Mouse (Mus musculus) midbrain, postnatal 0 days (tissue): ENCODE measurements around the gene Atp13a3. TPM values are rescaled to one million over a fixed set of nuclear protein-coding genes. Genes with fewer than 3 reads are reported as not detected.
"Not testable (repeated sequence)": the region's sequence is repeated elsewhere in the genome, so short reads cannot be mapped to it uniquely, and the experiment has no call there.

Experiments used
- ATAC-seq: fragments of 200-750 bp; cut with Nextera tagmentation; 2 replicates; pipeline ENCODE4 v1.8.0; 2017; ENCODE audit warnings: moderate number of reproducible peaks, mild to moderate bottlenecking, moderate TSS enrichment, moderate library complexity; ENCODE audit not compliant: low FRiP score
- DNase-seq: peaks from one replicate; pipeline ENCODE4 v3.0.0-alpha.2; 2015; ENCODE audit warnings: low spot score
- H3K27ac ChIP-seq: fragments of 300-500 bp; sonication (generic); 2 replicates; pipeline ENCODE4 v1.5.1; 2014; ENCODE audit warnings: low read depth, mild to moderate bottlenecking, low read length, mixed read lengths
- H3K27me3 ChIP-seq: fragments of 300-500 bp; sonication (generic); 2 replicates; pipeline ENCODE4 v1.6.1; 2014; ENCODE audit warnings: low read length, control low read depth, mixed read lengths; ENCODE audit not compliant: insufficient read depth
- H3K36me3 ChIP-seq: fragments of 300-500 bp; sonication (generic); 2 replicates; pipeline ENCODE4 v1.6.1; 2014; ENCODE audit warnings: low read length, control low read depth, mixed read lengths; ENCODE audit not compliant: insufficient read depth
- H3K4me1 ChIP-seq: fragments of 300-500 bp; sonication (generic); 2 replicates; pipeline ENCODE4 v1.6.1; 2014; ENCODE audit warnings: mild to moderate bottlenecking, control low read depth, antibody characterized with exemption, low read length, mixed read lengths; ENCODE audit not compliant: insufficient read depth
- H3K4me2 ChIP-seq: fragments of 300-500 bp; sonication (generic); 2 replicates; pipeline ENCODE4 v1.6.1; 2014; ENCODE audit warnings: low read depth, mild to moderate bottlenecking, low read length, mixed read lengths; ENCODE audit not compliant: poor library complexity, severe bottlenecking
- H3K4me3 ChIP-seq: fragments of 300-500 bp; sonication (generic); 2 replicates; pipeline ENCODE4 v1.5.1; 2014; ENCODE audit warnings: low read depth, mild to moderate bottlenecking, low read length, moderate library complexity
- H3K9ac ChIP-seq: fragments of 300-500 bp; sonication (generic); replicated peaks from 2 replicates; pipeline ENCODE4 v1.6.1; 2014; ENCODE audit warnings: mild to moderate bottlenecking, low read length, moderate library complexity, mixed read lengths; ENCODE audit not compliant: poor library complexity, severe bottlenecking
- H3K9me3 ChIP-seq: fragments of 300-500 bp; sonication (generic); 2 replicates; pipeline ENCODE4 v1.6.1; 2016; ENCODE audit warnings: low read length, control low read depth
- CTCF ChIP-seq: IDR thresholded peaks from 2 replicates; pipeline ENCODE4 v1.5.1; 2016; ENCODE audit warnings: antibody characterized with exemption, mild to moderate bottlenecking
- WGBS: fragments of 180-500 bp; shearing (Covaris S2); extraction: QIAGEN DNeasy Blood & Tissue Kit; methylation state at CpG from one replicate; pipeline ENCODE4 v1.1.7; 2014; 5-methylcytosine and 5-hydroxymethylcytosine counted together
- polyA plus RNA-seq: library from polyadenylated mRNA; unstranded; fragments of >200 nt; fragmentation: Nextera tagmentation; extraction: Ambion mirVana; gene quantifications from 2 replicates; pipeline ENCODE4 v1.2.1, GENCODE M21; 2015
- total RNA-seq: library from RNA; depleted of rRNA; stranded (reverse); fragments of >200 nt; gene quantifications from 2 replicates; pipeline ENCODE4 v1.2.3, GENCODE M21; 2014; rRNA removed

Atp13a3 gene
- total RNA-seq (34.1 and 40.4 TPM in 2 replicates), polyA plus RNA-seq (4.9 and 7.2 TPM in 2 replicates)

DNA sequence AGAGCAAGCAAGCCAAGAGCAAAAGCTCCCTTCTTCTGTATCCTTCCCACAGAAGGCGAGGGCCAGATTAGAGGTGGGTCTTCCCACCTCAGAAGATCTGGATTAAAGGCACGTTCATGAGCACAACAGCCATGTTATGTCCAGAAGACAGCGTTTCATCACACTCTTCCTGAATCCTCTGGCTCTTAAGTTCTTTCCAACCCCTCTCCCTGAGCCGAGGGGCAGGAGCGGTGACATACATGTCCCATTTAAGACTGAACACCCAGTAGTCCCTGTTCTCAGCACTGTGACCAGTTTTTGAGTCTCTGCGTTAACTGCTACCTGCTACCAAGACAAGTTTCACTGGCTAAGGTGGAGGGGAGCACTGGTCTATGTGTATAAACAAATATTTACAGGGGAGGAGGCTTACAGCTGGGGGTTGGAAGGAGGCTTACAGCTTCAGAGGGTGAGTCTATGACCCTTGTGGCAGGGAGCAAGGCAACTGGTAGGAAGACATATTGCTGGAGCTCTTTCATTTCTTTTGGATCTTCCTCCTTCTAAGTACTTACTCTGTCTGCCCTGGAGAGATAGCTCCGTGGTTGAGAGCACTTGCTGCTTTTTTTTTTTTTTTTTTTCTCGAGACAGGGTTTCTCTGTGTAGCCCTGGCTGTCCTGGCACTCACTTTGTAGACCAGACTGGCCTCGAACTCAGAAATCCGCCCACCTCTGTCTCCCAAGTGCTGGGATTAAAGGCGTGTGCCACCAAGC, at the start of gene Atp13a3:
Gene Atp13a3 (minus strand): TSS at position 51 of the 746 bp plus-strand sequence.
- no peak for TF ChIP-seq CTCF
- DNase-seq (no peak), ATAC-seq (no peak)
- no peaks in the 10 kb centered on the region for H3K9me3 ChIP-seq
- H3K4me2 ChIP-seq = no peak within 1 kb of the TSS
- H3K27ac ChIP-seq = no peak within 1 kb of the TSS
- WGBS = 71% methylated on average over 11 of the region's 11 CpGs
- no peaks in the 10 kb centered on the region for H3K27me3 ChIP-seq
- no peaks in the 10 kb centered on the region for H3K4me1 ChIP-seq
- no peaks in the 10 kb centered on the region for H3K36me3 ChIP-seq
- H3K9ac ChIP-seq = no peak within 1 kb of the TSS
- no peak within 1 kb of the TSS for H3K4me3 ChIP-seq

DNA sequence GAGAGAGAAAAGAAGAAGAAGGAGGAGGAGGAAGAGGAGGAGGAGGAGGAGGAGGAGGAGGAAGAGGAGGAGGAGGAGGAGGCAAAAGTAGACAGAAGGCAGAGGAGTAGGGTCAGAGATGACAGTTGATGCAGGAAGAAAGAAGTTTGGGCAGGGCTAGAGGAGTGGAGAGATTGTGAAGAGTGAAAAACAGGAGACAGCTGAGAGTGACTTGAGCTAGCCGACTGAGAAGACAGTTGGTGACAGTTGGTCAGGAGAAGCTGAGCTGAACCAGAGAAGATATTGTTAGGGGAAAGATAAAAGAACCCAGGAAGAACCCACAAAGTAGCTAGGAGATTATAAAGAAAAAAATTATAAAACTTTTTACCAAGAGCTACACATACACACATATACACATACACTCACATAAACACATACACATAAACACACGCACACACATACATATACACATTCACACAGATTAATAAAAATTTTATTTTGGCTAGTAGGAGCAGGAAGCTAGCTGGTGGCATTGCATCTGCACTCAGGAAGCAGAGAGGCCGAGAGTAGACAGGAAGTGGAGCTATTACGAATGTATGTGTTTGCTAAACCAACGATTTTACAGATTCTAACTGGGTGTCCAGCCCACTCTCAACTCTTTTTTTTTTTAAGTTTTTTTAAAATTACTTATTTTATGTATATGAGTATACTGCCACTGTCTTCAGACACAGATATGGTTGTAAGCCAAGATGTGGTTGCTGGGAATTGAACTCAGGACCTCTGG, 47.6 kb upstream of the Atp13a3 start:
- Histone ChIP-seq H3K4me2 (no peak overlapping the region), H3K9ac (no peak overlapping the region), H3K27ac (no peak overlapping the region), H3K27me3 (no peaks in the 10 kb centered on the region), H3K36me3 (no peaks in the 10 kb centered on the region), H3K4me3 (no peak overlapping the region), H3K9me3 (no peaks in the 10 kb centered on the region), H3K4me1 (no peaks in the 10 kb centered on the region)
- WGBS = 88% methylated on average over 5 of the region's 5 CpGs
- DNase-seq (no peak), ATAC-seq (no peak)
- no peak for TF ChIP-seq CTCF

DNA sequence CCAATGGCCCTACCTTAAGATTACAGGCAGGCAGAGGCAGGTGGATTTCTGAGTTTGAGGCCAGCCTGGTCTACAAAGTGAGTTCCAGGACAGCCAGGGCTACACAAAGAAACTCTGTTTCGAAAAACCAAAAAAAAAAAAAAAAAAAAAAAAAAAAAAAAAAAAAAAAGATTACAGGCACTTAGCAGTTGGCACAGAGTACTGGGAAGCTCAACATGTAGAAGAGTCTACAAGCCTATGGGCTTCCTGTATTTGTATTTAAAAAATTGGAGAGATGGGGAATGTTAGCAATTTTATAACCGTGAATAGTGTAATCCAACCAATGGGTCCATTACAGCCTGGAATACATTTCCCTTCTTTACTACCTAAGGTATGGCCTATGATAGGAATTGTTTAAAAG, 45.4 kb upstream of the Atp13a3 start:
- H3K27me3 ChIP-seq, H3K4me2 ChIP-seq, H3K9me3 ChIP-seq, DNase-seq, H3K4me3 ChIP-seq, H3K9ac ChIP-seq, H3K27ac ChIP-seq, H3K4me1 ChIP-seq, ATAC-seq, H3K36me3 ChIP-seq: not testable (repeated sequence)
- WGBS = 81% methylated on average over 2 of the region's 2 CpGs

DNA sequence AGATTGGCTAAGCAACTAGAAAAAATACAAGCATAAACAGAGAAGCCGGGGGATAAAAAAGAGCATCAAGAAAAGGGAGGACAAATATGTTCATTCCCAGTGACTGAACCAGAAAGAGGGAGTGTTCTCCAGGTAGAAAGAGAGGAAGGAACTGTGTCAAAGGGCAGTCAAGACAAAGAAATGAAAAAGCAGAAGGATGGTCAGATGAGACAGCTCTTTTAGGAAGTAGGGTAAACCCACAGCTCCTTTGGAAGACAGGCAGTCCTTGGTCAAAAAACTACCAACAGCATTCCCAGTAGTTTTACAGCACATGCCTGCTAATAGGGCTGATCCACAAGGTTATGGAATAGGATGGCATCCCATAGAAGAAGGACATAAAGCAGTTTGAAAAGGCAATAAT, 43.2 kb upstream of the Atp13a3 start:
- 100% methylated on average over 1 of the region's 1 CpGs for WGBS
- Histone ChIP-seq H3K36me3 (no peaks in the 10 kb centered on the region), H3K27me3 (no peaks in the 10 kb centered on the region), H3K27ac (no peak overlapping the region), H3K4me2 (no peak overlapping the region), H3K4me3 (no peak overlapping the region), H3K9me3 (no peaks in the 10 kb centered on the region), H3K9ac (no peak overlapping the region), H3K4me1 (no peaks in the 10 kb centered on the region)
- ATAC-seq (no peak), DNase-seq (no peak)
- no peak for TF ChIP-seq CTCF

DNA sequence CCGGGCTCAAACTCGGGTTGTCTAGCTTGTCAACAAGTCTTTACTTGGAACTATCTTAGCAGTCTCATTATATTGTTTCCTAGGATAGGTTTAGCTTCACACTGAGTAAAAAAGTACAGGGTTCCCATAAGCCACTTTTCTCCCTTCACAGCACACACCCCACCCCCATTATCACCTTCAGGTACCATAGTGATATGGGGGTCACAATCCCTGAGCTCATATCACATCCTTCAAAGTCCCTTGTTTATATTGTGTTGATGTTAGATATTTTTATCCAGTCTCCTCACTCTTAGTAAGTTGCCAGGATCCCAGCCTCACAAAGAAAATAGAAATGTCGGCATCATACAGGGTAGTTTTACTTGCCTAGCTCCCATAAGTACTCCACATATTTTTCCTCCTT, 42.4 kb upstream of the Atp13a3 start:
- no peak overlapping the region for H3K4me2 ChIP-seq
- TF ChIP-seq CTCF = no peak
- no peak overlapping the region for H3K27ac ChIP-seq
- DNase-seq = no peak
- no peaks in the 10 kb centered on the region for H3K27me3 ChIP-seq
- H3K9me3 ChIP-seq = no peaks in the 10 kb centered on the region
- no peak for ATAC-seq
- 81% methylated on average over 3 of the region's 3 CpGs for whole genome bisulfite sequencing
- no peaks in the 10 kb centered on the region for H3K4me1 ChIP-seq
- no peak overlapping the region for H3K9ac ChIP-seq
- no peak overlapping the region for H3K4me3 ChIP-seq
- no peaks in the 10 kb centered on the region for H3K36me3 ChIP-seq

DNA sequence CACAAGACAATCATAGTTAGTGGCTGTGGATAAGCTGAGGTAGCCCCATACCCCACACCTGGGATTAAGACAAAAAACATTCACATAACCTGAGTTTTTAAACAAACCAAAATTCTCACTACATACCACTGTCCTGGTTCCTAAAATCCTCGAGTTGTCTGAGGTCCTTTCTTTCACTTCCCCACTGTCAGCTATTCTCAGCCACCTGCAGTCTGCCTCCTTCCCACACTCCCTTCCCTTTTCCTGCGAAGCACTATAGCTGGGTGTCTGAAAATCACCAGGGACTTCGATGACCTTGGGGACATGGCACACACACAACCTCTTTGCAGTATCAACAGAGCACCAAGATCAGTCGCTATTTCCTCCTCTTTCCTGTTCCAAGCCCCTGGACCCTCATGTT, 41.9 kb upstream of the Atp13a3 start:
- H3K4me2 ChIP-seq = no peak overlapping the region
- WGBS = 78% methylated on average over 4 of the region's 4 CpGs
- ATAC-seq = no peak
- H3K9ac ChIP-seq = no peak overlapping the region
- no peaks in the 10 kb centered on the region for H3K9me3 ChIP-seq
- H3K27ac ChIP-seq = no peak overlapping the region
- TF ChIP-seq CTCF = no peak
- no peak overlapping the region for H3K4me3 ChIP-seq
- H3K36me3 ChIP-seq = no peaks in the 10 kb centered on the region
- no peaks in the 10 kb centered on the region for H3K27me3 ChIP-seq
- no peak for DNase-seq
- H3K4me1 ChIP-seq = no peaks in the 10 kb centered on the region
